Mouse (Mus musculus): Measurements from ENCODE around the gene Dph1.

- TF ChIP-seq CTCF (IDR thresholded peaks at IDR 0.05; ENCODE audit: low read depth, low read length) (no peak), POLR2A (IDR thresholded peaks at IDR 0.05; ENCODE audit: borderline replicate concordance, low read depth, low read length) (no peak)
Measured at GRCm38 (mm10) chr11:75150346-75150745, 40.7 kb downstream of the Dph1 start.

All from bone marrow macrophage, adult 2 months (primary cell).